ENCODE assay signal across 1 mouse cellular context in the genomic region with DNA sequence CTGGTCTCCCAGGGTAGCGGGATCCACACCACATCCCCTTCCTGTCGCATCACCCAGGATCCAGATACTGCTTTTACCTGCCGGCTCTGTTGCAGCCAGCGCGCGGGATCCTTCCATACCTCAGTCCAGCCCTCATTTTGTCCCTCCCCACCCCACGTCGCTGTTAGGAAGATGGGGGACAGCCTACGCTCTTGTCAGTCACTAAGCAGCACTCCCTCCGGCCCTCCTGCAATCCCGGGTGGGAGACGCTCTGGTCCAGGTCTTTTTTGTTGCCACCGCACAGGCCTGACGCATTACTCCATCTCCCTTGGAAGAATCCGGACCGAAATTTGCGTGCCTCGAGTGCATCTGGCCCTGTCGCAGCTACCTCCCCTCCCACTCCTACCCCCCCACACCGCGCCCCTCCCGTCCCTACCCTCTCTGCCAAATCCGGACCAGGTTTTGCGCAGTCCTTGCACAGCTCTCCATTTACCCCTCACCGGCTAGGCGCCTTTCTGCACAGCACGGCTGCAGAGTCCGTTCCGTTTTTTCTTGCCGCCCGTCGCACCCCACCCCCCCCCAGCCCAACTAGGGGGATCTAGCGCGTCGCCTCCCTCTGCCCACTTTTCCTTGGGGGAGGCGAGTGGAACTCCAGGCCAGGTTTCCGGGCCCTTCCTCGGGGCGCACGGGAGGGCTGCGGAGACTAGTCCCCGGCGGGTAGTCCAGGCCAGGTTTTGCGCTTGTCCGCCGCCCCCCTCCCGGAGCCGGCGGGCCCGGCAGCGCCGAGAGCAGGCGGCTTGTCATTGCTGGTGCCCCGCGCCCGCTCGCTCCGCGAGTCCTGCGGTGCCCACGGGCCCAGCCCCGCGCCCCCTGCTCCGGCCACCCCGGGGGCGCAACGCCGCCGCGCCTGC.
TF ChIP-seq lines count a peak whose summit lies in the region.

Gene Adgrl1, plus strand, starts transcription at position 743 of the 890 bp plus-strand sequence.

TF ChIP-seq in CH12.LX, 34 proteins besides CTCF, POLR2A, EP300 and RAD21 (continued from another document):
- no peak for TF ChIP-seq NRF1 (IDR thresholded peaks at IDR 0.05; ENCODE audit: low read depth, low read length)
- TF ChIP-seq JUND (conservative IDR thresholded peaks at IDR 0.05; ENCODE audit: low read depth, low read length) = no peak
- peak; percentile 28 for TF ChIP-seq HCFC1 (IDR thresholded peaks at IDR 0.05; ENCODE audit: low read depth, low read length)
- TF ChIP-seq SIN3A (IDR thresholded peaks at IDR 0.05; ENCODE audit: low read length) = peak; percentile 74
- TF ChIP-seq MAFK (IDR thresholded peaks at IDR 0.05; ENCODE audit: insufficient replicate concordance, low read length) = no peak
- TF ChIP-seq NELFE (IDR thresholded peaks at IDR 0.05; ENCODE audit: low read depth, low read length) = peak; percentile 39; the same call in 1 of the 2 replicates
- no peak for TF ChIP-seq USF2 (conservative IDR thresholded peaks at IDR 0.05; ENCODE audit: low read depth, low read length)
- TF ChIP-seq IRF4 (IDR thresholded peaks at IDR 0.05; ENCODE audit: low read depth, low read length) = peak; percentile 6; the same call in 1 of the 2 replicates
- TF ChIP-seq MEF2A (IDR thresholded peaks at IDR 0.05; ENCODE audit: borderline replicate concordance, low read depth, low read length) = peak; percentile 8; the same call in 1 of the 2 replicates
- TF ChIP-seq ZNF384 (IDR thresholded peaks at IDR 0.05; ENCODE audit: low read depth, low read length) = peak; percentile 41; the same call in 1 of the 2 replicates
- TF ChIP-seq MAZ (IDR thresholded peaks at IDR 0.05; ENCODE audit: low read depth, low read length) = peak; percentile 99
- no peak; the same call in 1 of the 2 replicates for TF ChIP-seq ETS1 (conservative IDR thresholded peaks at IDR 0.05; ENCODE audit: low read depth, low read length)
TF ChIP-seq in CH12.LX: peak in this region for 8.
